Mouse (Mus musculus) testis, postnatal 14 days (tissue): ENCODE measurements around the gene Pik3r2.

ENCODE experiments used
- DNase-seq: peaks from one replicate; pipeline ENCODE4 v3.0.0; 2021; ENCODE audit warnings: low spot score

Gene Pik3r2

DNA sequence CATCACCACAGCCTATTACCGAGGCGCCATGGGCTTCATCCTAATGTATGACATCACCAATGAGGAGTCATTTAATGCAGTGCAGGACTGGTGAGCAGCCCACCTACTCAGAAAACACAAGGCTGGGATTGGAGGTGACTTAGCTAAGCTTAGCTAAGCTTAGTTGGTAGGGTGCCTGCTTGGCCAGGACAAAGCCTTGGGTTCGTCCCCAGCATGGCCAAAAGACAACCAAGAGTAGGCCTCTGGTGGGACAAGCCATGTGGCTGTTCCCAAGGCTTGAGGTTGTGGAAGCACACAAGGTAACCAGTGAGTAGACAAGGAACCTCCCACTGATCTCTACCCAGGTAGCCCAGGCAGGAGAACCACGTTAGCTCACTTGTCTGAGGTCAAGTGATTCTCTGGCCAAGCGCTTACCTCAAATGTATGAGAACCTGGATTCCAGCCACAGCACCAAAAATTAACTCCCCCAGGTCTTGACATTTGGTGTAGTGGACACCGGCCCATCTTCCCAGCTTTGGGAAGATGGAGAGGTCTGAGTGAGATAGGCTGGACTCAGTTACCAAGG lies 20.0 kb downstream of the Pik3r2 start:
- no peak for DNase-seq

DNA sequence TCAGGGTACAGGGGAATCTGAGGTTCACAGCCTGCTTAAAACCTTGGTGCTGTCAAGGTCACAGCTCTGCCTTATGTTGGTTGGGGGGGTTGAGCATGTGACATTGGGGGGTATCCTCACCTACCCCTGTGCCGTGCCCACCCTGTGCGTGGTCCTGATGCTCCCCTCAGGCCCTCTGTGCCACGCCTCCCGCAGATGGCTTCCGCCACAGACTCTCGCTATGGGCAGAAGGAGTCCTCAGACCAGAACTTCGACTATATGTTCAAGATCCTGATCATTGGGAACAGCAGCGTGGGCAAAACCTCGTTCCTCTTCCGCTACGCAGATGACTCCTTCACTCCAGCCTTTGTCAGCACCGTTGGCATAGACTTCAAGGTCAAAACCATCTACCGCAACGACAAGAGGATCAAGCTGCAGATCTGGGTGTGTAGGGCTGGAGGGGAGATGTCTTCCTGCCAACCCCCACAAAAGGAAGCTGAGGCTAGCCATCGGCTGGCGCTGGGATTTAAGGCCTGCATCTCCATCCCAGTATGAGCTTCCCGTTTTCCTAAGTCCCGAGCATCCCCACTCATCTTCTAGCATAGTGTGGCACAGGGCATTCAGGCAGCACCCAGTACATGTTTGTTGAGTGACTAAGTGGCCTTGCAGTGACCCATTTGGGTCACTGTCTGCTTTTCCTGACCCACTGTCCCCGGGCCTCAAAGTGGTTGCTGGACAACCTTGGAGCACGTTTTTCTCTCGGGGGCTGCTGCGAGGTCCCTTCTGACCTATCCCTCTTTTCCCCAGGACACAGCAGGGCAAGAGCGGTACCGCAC lies 20.6 kb downstream of the Pik3r2 start:
- no peak for DNase-seq

DNA sequence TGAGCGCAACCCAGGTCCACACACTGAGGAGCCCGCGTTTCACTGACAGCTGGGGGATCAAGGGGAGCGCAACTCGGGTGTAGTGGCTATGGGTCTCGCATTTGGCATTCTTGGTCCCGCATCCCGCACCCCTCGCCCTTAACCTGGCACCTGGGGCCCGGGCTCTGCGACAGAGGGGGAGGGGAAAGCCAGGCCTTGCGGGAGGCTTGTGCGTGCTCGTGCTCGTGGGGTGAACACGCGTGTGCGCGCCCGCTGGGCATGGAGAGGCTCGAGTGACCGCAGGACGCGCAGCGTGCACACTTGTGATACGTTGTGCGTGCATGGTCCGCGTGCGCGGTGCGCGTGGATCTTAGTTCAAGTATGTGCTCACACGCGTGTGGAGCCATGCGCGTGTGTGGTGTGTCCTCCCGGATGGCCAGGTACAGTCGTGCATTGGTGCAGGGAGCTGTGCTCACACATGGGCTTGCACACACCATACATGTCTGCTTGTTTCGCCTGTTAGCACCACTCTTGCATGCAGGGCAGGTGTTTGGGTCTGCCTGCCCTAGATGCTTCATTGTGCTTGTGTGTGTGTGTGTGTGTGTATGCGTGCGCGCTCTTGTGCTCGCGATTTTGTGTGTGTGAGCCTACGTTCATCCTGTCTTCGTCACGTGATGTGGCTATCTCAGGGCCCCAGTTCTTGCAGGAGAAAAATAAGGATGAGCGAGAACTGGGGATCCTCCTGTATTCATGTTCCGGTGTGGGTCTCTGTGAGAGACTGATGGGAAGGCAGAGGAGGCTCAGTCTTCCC lies 21.4 kb downstream of the Pik3r2 start:
- no peak for DNase-seq

DNA sequence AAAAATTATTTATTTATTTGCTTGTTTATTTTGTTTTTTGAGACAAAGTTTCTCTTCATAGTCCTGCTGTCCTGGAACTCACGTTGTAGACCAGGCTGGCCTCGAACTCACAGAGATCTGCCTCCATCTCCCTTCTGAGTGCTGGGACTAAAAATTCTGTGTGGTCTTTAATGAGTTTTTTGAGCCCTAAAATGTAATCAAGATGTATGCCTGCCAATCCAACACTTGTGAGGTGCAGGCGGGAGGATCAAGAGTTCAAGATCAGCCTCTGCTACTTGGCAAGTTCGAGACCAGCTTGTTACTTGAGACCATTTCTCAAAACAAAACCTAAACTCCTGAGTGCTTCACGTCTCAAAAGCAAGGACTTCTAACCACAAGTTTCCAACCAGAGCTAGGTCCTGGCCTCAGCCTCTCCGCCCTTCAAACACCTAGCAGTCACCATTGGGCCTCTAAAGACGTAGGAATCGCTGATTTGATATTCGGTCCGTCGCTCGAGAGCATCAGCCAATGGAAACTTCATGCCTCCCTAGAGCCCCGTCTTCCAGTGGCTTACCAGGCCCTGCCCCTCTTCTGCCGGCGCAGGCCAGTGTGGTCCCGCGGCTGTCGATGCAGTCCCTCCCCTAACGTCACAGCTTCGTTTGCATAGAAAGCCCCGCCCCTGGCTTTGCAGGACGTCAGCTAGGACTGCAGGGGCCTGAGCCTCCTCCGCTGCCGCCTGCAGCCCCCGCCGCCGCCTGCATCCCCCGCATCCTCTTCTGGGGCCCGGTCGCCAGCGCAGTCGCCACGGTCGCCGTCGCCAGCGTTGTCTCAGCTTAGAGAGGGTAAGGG lies 22.3 kb downstream of the Pik3r2 start, which contains the start of gene Rab3a:
Gene Rab3a, plus strand, starts transcription at position 637 of the 828 bp plus-strand sequence.
- DNase-seq: peak; percentile 96

DNA sequence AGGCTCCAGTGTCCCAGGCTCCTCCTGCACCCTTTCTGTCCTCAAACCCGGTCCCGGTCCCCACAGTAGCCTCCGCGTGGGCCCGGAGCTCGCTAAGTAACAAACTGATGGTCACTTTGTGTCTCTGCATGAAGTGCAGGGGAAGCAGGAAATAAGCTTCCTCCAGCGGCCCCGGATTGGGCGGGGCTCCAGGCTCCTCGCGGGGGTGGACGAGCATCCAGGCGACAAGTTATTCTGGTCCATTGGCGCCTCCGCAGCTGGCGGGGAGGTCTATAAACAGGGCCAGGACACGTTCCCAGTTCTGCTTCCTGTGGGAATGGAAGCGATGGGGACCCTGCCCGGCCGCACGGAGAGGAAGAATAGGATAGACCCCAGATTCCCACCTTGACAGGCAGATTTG lies 23.4 kb downstream of the Pik3r2 start:
- peak; percentile 79 for DNase-seq

DNA sequence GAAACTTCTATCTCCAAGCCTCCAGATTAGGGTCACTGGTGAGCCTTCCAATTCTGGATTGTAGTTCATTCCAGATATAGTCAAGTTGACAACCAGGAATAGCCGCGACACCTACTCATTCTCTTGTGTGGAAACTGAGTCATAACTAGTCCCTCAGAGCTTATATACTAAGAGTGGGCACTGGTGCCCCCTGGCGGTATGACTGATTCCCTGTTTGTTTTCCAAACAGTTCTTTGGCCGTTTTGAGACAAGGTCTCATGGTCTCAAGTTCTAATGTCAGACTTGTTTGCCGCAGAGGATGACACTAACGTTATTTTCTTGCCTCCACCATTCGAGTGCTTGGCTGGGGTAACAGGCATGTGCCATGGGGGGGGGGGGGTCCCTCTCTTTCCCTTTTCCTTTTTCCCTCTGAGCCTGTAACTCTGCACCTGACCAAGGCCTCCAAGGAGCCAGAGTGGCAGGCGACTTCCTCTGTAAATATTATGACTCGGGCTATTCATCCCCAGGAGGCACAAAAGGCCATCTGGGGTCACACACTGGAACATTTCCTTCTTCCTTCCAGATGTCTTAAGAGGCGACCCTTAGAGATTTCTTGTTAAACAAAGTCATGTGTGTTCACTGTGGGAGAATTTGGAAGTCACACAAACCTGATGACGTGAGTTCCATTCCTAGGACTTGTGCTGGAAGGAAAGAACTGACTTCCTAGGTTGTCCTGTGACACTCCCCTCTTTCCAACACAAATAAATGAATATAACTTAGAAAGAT lies 24.3 kb downstream of the Pik3r2 start:
- no peak for DNase-seq

DNA sequence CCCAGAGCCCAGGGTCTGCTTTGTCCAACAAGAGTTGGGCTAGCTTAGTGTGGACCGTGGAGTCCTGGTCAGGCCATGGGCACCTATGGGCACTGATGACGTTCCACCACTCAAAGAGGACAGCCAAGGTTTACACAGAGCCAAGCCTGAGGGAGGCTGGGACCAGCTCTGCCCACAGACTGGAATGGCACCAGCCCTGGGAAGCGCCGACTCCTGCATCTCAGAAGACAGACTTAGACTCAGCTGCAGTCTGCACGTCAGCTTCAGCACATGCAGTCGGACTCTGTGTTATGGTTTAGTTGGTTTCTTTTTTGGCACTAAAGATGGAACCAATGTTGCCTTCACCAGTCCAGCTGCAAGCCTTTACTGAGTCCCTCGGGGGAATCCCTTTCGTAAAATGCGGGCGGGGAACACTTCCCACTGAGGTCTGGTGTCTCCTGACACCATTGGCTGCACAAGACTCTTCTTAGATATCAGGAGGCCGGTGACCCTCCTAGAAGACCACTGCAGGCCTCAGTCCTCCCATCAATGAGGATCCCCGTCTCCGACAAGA lies 26.3 kb downstream of the Pik3r2 start:
- no peak for DNase-seq

DNA sequence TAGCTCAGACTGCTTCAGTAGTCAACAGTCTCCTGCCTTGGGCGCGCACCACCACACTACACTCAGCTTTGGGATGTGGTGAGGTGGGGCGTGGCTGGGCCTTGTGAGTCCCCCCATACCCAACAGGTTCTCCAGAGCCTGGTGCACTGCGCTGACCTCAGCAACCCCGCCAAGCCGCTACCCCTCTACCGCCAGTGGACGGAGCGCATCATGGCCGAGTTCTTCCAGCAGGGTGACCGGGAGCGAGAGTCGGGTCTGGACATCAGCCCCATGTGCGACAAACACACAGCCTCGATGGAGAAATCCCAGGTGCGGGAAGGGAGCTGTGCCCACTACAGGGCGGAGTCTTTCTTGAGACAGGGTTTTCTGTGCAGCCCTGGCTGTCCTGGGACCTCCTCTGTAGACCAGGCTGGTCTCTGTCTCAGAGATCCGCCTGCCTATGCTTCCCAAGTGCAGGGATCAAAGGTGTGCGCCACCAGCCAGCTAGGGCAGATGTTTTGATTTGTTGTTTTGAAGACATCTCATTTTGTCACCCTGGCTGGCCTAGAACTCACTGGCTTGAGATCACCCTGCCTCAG lies 27.3 kb downstream of the Pik3r2 start:
- no peak for DNase-seq

DNA sequence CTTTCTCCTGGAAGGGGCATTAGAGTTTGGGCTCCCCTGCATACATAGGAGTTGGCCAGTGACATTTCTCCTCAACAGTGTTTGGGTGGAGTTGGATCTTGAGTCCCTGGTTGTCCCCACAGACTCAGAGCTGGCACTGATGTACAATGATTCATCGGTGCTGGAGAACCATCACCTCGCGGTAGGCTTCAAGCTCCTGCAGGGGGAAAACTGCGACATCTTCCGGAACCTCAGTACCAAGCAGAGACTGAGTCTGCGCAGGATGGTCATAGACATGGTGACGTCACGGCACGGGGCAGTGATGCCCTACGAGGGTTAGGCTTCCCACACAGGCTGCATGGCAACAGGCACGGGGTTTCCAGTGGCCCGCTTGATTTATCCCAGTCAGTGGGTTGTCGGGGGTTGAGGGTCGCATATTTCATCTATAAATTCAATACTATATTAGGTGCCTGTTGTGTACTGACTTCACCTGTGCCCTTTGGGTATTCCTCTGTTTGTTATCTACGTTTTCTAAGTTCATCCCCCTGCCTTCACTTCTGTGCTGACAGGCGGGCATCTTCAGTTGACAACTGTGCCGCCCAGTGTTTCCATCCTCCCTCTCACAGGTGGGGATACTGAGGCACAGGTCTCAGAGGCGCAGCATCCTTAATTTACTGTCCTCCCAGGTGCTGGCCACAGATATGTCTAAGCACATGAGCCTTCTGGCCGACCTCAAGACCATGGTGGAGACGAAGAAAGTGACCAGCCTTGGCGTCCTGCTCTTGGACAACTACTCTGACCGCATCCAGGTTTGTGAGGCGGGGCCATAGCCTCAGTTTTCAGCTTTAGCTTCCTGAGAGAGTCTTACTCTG lies 28.0 kb downstream of the Pik3r2 start:
- DNase-seq: no peak

DNA sequence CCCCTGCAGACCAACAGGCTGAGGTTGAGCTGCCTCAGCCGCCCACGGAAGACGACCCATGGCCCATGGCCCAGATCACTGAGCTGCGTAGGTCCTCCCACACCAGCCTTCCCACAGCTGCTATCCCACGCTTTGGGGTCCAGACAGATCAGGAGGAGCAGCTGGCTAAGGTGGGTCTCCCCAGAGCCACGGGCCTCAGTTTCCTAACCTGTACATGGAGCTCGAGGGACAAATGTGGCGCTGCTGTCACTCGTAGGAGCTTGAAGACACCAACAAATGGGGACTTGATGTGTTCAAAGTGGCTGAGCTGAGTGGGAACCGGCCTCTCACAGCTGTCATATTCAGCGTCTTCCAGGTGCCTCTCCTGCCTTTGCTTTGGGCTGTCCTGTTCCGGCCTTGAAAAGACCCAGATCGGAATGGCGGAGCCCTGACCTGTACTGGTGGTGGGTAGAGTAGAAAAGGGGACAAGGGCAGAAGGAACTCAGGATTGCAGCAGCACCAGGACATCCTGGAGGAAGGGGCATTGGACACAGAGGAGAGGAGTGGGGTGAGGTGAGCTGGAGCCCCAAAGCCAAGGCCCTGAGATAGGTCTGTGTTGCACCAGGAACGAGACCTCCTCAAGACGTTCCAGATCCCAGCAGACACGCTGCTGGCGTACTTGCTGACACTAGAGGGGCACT lies 29.2 kb downstream of the Pik3r2 start:
- no peak for DNase-seq

DNA sequence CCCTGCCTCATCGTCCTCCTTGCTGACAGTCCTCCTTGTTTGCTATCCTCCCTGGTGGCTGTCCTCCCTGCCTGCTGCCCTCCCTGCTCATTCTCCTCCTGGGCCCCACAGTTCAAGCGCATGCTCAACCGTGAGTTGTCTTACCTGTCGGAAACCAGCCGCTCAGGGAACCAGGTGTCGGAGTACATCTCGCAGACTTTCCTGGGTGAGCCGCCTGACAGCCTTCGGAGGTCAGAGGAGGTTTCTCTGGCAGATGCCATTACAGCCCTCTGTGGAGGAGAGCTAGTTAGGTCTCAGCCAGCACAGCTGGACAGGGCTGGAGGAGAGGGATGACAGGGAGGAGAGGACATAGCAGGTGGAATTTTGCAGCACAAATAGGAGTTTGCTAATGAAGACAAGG lies 29.8 kb downstream of the Pik3r2 start:
- no peak for DNase-seq

DNA sequence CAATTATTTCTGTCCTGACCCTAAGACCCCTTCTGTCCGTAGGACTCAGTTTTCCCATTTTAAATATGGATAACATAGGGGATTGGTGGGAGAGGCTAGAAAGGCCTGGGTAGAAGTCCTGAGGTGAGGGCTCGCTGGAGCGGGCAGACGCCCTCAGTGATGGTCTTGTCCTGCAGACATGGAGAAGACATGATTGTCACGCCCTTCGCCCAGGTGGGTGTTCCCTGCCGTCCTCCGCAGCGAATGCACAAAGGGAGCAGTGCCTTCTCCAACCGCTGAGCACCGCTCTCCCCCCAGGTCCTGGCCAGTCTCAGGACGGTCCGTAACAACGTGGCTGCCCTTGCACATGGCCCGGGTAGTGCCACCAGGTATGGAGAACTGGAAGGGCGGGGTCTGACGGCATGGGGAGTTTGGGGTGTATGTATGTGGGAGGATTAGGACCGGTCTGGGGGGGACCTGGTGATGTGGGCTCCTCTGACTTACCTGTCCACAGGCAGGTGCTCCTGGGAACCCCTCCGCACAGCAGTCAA lies 30.8 kb downstream of the Pik3r2 start:
- DNase-seq: no peak

DNA sequence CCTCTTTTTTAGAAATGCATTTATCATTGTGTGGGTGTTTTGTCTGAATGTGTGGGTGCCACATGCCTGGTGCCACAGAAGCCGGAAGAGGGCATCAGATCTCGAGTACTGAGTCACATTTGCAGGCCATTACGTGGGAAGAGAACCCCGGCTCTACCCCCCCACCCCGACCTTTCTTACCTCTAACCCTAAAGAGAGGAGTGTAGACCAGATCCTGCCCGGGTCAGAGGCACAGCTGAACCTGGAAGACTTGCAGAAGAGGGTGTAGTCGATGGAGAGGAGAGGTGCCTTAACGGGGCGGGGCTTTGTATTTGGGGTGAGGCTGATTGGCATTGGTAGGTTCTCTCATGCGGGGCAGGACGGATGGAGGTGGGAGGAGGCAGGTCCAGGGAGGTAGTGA lies 31.7 kb downstream of the Pik3r2 start:
- DNase-seq: no peak

DNA sequence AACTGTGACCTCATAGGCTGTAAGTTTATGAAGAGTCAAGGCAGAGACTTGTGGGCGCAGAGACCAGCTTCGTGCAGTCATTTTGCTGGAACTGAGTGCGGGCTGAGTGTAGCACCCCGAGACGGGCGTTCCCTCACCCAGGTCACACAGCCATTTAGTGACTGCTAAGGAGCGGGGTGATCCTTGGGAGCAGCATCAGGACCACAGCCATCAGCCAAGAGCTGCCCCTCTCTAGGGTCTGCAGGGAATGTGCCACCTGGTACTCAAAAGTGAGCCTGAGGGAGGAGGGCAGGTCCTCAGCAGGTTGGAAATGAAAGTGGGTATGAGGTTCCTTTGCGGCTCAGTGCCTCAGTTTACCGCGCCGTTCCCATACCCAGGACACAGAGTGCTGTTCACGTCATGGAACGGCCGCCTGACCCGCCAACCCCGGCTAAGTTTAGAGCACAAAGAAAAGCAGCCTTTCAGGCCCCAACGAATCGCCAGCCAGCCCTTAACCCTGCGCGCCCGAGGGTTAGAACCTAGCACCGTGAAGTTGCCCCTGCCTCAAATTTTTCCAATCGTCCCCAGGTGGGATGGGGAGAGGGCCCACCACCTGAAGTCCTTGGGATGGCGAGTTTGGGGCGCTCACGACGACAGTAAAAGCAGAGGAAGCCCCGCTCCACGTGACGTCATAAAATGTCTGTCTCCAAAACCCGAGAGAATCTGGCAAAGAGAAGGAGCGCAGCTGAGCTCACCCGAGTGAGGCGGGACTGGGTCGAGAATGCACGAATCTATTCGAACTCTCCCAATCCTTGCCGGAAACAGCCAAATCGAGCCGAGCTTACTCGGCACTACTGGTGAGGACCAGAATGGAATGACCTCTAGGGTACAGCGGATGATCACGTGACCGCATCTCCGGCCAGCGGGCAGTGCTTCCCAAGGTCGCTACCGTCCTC lies 32.6 kb downstream of the Pik3r2 start:
- DNase-seq: peak; percentile 66

DNA sequence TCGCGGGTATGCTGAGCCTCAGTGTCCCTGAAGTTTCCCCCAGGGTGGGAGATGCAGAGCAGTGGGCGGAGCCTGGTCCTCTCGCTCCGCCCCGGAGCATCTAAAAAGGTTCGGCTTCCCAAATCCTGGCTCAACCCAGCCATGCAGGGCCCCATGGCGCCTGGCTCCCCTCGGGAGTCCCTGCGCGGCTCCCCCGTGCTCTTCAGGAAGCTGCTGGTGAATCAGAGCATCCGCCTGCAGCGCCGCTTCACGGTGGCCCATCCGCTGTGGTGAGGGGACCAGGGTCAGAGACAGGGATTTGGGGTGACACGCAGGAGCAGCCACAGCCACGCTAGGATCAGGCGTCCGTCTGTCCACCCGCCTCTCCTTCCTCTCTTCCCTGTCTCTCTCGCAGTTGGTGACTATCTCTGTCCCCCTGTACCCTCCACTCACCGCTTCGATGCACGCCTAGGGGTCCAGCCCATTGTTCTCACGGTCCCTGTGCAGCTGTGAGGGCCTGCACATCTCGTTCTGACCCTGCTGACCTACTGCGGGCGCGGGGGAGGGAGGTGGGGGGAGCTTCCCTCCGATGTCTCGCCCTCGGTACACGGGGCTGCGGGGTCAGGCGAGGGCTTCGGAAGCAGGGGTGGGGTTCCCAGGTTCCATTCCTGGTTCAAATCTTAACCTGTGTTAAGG lies 33.4 kb downstream of the Pik3r2 start:
- DNase-seq: no peak

DNA sequence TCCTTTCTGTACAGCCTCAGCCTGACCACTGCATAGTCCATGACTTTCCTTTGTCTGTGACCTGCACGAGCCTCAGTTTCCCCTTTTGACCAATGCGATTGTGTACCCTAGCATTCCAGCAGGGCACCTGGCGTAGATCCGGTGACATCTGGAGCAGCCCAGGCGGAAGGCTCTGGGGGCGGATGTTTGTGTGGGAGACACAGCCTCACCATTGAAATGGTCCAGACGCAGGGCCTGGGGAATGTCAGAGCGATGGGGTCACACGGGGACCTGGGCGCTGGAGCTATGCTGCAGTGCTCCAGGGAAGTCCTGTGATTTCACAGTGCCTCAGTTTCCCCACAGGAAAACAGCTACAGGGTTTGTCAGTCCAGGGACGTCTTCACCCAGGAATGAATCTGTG lies 34.3 kb downstream of the Pik3r2 start:
- no peak for DNase-seq

DNA sequence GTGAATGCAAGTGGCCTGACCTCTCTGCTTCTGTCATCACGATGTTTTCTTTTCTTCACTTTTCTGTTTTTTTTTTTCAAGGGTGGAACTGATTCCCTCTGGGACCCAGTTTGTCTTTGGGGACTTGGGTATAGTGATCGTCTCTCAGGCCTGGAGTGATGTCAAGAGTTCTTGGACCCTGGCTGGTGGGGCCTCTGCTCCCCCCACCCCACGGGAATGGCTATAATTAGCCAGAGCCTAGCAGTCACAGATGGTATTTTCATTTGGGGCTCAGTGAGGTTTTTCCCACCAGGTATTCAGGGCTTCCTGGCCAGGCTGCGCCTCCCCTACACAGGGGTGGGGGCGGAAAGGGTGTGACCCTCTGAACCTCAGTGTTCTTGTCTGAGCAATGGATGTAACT lies 34.9 kb downstream of the Pik3r2 start:
- DNase-seq: no peak
